Mouse (Mus musculus): ENCODE measurements around the gene Wnt9b.
A peak's percentile ranks its signal among the peaks of the same experiment; 100 is the strongest.
"Not testable (repeated sequence)": the region's sequence is repeated elsewhere in the genome, so short reads cannot be mapped to it uniquely, and the experiment has no call there.

Wnt9b gene

GRCm38 (mm10) chr11:103749306-103750089, at the start of gene Wnt9b:
Wnt9b (minus strand) TSS chr11:103749821.
- no peak for DNase-seq (ENCODE audit: extremely low spot score, low read depth, low spot score)

- no peak for DNase-seq (ENCODE audit: extremely low spot score, low read depth, low spot score)
Measured at GRCm38 (mm10) chr11:103789951-103790350, 40.3 kb upstream of the Wnt9b start.

DNA sequence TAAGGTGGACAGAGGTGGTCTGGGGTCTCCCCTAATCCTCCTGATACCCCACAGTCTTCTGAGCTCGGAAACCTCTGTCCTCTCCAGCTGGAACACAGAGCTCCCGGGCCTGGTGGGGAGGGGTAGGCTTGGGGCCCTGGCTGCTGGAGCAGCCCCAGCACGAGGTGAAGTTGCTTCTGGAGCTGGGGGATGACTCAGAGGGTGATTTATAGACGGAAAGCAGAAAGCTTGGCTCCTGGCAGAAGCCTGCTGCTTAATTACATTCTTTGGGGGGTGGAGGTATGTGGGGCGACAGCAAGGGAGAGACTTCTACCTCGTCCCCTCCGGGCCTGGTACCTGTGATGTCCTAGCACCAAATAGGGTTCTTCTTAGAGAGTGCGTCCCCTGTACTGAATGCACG, 30.5 kb upstream of the Wnt9b start:
- DNase-seq (ENCODE audit: extremely low spot score, low read depth, low spot score), result no peak

GRCm38 (mm10) chr11:103774228-103774530, 24.6 kb upstream of the Wnt9b start:
- DNase-seq (ENCODE audit: extremely low spot score, low read depth, low spot score), result no peak

DNA sequence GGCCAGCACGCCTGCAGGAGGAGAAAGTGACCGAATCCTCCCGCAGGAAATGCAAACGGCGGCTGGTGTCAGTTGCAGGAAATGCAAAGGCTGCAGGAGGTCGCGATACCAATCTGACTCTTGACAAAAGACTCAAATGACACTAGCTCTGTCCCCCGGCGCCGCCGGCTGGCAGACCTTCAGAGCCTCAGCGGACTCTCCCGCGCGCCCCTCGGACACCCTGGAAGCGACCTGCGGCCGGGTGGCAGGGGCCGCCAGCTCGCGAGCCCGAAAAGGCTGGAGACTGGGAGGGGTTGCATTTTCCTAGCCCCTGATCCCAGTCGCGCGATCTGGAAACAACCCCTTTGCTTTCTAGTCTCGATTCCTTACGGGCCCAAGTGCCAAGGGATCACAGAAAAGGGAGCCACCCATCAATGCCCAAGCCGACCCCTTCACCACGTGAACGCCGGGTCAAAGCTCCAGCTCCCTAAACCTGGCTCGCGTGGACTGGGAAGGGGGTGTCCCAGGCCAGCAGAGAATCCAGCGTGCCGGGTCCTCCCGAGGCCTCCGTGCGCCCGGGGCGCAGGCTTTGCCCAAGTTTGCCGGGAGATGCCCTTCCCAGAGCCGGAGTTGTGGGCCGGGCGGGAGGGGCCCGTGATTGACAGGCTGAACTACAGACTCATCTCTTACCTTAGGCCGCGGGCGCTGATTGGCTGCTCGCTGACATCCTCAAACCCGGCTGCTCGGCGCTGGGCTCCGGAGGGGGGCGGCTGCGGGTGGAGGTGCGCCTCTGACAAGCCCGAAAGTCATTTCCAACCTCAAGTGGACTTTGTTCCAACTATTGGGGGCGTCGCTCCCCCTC, 24.0 kb upstream of the Wnt9b start, which contains the start of gene Wnt3:
Gene Wnt3, plus strand, starts transcription at position 764 of the 841 bp plus-strand sequence.
- no peak for DNase-seq (ENCODE audit: extremely low spot score, low read depth, low spot score)

DNA sequence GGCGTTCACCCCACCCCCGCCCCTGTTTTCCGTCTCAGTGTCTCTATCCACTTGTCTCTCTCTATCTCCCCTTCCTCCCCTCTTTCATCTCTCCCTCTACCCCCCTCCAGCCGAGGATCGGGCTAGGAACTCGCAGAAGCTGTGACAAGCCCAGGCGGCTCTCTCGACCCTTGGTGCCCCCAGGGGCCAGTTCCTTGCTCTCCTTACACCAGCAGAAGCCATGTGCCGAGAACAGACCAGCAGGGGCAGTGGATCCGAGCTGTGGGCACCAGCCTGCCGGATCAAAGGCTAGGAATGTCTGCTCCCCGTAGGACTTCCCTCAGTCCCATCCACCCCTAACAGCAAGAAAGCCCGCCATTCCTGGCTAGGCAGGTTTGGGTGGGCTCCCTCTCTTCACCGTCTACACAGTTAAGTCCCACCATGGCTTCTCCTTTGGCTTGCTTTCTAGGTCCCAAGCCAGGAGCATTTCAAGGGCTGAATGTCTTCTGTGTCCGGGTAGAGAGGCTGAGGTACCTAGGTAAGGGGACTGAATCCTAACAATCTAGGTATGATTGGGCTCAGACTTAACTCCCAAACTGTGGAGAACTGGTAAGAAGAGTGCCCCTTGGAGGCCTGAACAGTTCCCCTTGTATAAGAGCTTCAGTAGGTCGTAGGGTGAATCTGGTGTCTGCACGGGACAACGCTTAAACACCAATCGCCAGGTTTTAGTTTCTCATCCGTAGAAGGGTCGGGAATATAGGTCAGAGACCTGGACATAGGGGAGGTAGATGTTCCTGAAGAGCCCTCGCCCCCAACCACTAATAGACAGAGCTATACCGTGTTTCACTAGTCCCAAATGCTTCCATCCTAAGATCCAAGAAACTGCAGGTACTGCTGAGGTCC, 23.1 kb upstream of the Wnt9b start:
- DNase-seq (ENCODE audit: extremely low spot score, low read depth, low spot score), result no peak

GRCm38 (mm10) chr11:103771160-103771817, 21.7 kb upstream of the Wnt9b start:
- DNase-seq (ENCODE audit: extremely low spot score, low read depth, low spot score), result no peak

- no peak for DNase-seq (ENCODE audit: extremely low spot score, low read depth, low spot score)
Measured at GRCm38 (mm10) chr11:103765556-103766011, 16.0 kb upstream of the Wnt9b start.

- DNase-seq (ENCODE audit: extremely low spot score, low read depth, low spot score), result no peak
Measured at GRCm38 (mm10) chr11:103764601-103765000, 15.0 kb upstream of the Wnt9b start.

GRCm38 (mm10) chr11:103763410-103764163, 14.0 kb upstream of the Wnt9b start:
- peak; percentile 63 for DNase-seq (ENCODE audit: extremely low spot score, low read depth, low spot score)

- not testable (repeated sequence) for DNase-seq (ENCODE audit: extremely low spot score, low read depth, low spot score)
Measured at GRCm38 (mm10) chr11:103760891-103761290, 11.3 kb upstream of the Wnt9b start.

DNA sequence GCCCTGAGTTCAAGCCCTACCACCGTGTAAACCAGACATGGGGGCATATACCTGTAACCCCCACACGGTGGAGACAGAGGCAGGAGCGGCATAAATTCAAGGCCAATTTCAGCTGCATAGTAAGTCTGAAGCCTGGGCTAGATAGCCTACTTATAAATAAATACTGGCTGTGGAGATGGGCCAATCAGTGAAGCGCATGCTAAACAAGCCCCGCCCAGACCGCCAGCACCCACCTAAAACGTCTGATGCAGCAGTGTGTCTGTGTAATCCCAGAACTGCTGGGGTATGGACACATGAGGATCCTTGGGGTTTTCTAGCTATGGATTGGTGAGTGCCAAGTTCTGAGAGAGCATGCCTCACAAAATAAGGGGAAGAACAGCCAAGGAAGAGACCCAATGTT, 10.5 kb upstream of the Wnt9b start:
- DNase-seq (ENCODE audit: extremely low spot score, low read depth, low spot score), result no peak

DNA sequence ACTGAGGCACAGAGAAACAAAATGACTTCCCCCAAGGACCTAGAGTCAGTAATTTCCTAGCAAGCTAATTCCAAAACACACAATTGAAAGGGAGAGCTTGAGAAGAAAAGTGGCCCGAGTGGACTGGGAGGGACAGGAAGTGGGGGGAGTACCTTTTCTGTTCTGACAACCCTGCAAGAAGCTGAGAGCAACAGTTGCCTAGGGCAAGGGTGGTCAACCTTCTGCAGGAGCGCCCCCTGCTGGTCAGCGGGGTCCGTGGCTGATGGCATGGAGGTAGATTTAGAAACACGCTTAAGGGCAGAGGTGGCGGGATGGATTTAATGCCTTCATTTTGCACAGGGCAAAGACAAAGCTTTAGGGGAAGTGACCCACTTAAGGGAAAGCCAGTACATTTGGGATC, 9.1 kb upstream of the Wnt9b start:
- DNase-seq (ENCODE audit: extremely low spot score, low read depth, low spot score), result no peak

GRCm38 (mm10) chr11:103758054-103758453, 8.4 kb upstream of the Wnt9b start:
- DNase-seq (ENCODE audit: extremely low spot score, low read depth, low spot score), result no peak

DNA sequence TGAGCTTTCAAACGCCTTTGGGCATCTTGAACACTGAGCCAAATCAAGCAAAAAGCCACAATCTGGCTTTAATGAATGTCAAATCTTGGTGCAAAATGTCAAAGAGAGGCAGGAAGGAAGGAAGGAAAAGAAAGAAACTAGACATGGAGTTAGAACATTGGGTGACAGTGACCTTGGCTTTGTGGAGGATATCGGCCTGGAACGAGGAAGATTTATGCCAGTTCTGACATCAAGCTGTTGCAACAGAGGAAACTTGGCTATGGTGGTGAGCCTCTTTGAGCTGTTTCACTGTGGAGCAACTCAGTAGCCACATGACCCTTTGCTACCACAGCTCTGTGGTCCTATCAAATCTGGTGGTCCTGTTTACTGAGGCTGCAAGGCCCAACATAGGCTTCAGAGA, 991 bp upstream of the Wnt9b start:
- no peak for DNase-seq (ENCODE audit: extremely low spot score, low read depth, low spot score)

GRCm38 (mm10) chr11:103735046-103735781, 14.4 kb downstream of the Wnt9b start:
- DNase-seq (ENCODE audit: extremely low spot score, low read depth, low spot score), result no peak

- no peak for DNase-seq (ENCODE audit: extremely low spot score, low read depth, low spot score)
Measured at GRCm38 (mm10) chr11:103734411-103735045, 15.1 kb downstream of the Wnt9b start.

- DNase-seq (ENCODE audit: extremely low spot score, low read depth, low spot score), result no peak
Measured at GRCm38 (mm10) chr11:103733961-103734360, 15.7 kb downstream of the Wnt9b start.

- no peak for DNase-seq (ENCODE audit: extremely low spot score, low read depth, low spot score)
Measured at GRCm38 (mm10) chr11:103733069-103733468, 16.6 kb downstream of the Wnt9b start.
